Mouse (Mus musculus) kidney, postnatal 14 days (tissue): ENCODE measurements at regions not wholly inside any gene's neighbourhood (a gene's known extent, or its start where the extent isn't known, plus 50 kb on each side); places are given as distances from the start of the nearest gene placed in this dataset.

Source experiments
- DNase-seq: peaks from one replicate; pipeline ENCODE4 v3.0.0; 2022; ENCODE audit warnings: mixed read lengths

GRCm38 (mm10) chr10:19066821-19067350 lies 51.4 kb upstream of the Tnfaip3 start:
- no peak for DNase-seq
